Mouse (Mus musculus) CH12F3 (cell line): ENCODE data around the gene Rapgefl1.
"Not testable (repeated sequence)": the region's sequence is repeated elsewhere in the genome, so short reads cannot be mapped to it uniquely, and the experiment has no call there.

ENCODE experiments used
- in situ Hi-C: fragments of 300-500 bp; cut with MboI; formaldehyde crosslinking; loops from 2 replicates; pipeline ENCODE4 v1.14.3; 2020; ENCODE audit warnings: low sequenced_read_pairs

Gene Rapgefl1

GRCm38 (mm10) chr11:98809457-98810290, 26.9 kb upstream of the Rapgefl1 start:
- in situ Hi-C loops, result no loop called here

DNA sequence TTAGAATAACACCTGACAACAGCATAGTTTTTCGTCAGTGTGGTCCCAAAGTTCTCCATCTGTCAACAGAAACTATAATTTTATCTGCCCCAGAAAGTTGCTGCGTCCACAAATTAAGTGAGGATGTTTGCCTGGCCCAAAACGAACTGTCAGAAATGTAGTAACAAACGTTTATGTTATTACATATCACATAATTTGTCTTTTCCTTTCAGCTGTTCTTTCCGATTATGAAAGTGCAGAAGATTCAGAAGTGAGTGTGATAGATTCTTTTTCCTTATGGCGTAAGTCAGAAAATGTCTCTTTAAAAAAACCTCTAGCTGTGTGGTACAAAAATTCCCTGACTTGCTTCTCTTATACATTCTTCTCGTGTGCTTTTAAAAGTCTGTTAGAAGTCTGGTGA, 25.9 kb upstream of the Rapgefl1 start:
- in situ Hi-C loops, result no loop called here

DNA sequence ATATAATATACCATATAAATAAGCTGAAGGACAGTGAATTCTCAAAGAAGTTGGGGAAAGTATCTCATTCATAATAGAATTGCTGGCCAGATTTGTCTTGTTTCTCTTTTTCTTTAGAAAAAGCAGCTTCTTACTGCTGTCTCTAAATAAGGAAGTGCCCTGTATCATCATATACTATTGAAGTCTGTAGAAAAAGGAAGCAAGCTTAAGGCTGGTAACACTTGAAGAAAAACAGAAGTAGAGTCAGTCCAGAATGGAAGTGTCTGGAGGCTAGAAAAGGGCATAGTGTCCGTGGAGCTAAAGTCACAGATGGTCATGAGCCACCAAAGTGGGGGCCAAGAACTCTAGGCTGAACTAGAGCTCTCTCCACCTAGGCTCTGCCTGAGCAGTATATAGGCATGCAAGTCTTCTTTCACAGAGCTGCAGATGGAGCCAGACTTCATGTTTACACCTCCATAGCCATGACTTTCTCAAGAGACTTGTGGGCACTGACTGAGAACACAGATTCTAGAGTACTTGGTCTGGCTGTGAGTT, 19.8 kb upstream of the Rapgefl1 start:
- in situ Hi-C loops, result no loop called here

DNA sequence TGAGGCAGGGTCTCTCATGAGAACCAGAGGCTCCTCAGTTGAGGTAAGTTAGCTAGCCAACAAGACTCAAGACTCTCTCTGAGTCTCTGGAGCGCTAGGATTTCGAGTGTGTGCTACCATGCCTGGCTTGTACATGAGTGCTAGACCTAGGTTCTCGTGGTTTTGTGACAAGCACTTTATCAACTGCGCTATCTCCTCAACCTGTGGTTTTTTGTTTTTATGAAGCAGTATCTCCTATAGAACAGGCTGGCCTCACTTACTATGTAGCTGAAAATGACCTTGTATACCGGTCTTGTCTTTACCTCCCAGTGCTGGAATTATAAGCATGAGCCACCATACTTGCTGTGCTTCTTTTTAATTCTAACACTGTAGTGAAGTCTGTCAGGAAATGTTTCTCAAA, 15.6 kb upstream of the Rapgefl1 start:
- in situ Hi-C loops, result no loop called here

- in situ Hi-C loops, result not testable (repeated sequence)
These were observed 10.5 kb upstream of the Rapgefl1 start for GRCm38 (mm10) chr11:98826071-98826470.

DNA sequence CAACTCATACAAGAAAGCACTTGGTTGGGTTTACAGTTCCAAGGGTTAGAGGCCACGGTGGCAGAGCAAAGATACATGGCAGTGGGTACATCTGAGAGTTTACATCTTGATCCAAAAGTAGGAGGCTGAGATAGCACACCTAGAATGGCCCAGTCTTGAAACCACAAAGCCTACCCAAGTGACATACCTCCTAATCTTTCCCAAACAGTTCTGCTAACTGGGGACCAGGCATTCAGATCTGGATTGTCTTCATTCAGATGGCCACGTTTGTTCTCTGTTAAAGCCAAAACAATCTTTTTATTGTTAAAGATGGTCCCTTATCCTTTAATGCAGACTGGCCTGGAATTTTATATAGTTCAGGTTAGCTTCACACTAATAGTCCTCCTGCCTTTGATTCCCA, 8.7 kb upstream of the Rapgefl1 start:
- in situ Hi-C loops, result no loop called here

DNA sequence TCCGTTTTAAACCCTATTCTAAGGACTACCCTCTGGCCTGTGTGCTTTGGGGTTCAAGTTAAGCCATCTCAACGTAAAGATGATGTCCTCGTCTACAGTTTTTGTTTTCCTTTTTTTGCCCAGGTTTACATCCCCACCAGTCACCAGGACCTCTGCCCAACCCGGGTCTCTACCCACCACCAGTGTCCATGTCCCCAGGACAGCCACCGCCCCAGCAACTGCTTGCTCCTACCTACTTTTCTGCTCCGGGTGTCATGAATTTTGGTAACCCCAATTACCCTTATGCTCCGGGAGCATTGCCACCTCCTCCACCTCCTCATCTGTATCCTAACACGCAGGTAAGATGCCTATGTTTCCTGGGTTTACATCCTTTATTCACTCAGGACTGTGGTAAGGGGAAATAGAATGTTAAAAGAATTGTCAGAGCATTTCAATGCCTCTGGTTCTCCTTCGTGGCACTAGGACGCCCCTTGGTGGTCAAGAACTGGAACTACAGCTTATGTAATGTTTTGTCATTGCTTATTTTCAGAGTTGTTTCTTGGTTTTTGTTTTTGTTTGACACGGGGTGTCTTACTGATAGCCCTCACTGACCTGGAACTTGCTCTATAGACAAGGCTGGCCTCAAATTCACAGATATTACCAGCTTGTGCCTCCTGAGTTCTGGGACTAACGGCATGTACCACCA, 7.4 kb upstream of the Rapgefl1 start:
- in situ Hi-C loops, result no loop called here

DNA sequence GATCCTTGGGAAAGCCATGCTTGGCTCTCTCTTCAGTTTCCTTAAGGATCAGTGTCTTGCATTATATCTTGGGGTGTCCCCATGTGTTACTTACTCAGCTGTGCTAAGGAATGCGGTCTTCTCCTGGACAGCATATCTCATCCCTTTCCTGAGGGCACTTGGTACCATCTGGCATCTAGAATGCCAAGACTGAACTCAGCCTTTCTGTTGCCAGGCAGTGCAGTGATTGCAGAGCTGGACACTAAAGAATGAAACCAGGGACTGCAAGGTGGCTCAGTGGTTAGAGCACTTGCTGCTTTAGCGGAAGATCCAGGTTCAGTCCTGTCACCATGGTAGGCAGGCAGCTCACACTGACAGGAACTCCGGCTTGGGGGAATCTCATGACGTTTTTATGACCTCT, 6.7 kb upstream of the Rapgefl1 start:
- in situ Hi-C loops, result no loop called here

DNA sequence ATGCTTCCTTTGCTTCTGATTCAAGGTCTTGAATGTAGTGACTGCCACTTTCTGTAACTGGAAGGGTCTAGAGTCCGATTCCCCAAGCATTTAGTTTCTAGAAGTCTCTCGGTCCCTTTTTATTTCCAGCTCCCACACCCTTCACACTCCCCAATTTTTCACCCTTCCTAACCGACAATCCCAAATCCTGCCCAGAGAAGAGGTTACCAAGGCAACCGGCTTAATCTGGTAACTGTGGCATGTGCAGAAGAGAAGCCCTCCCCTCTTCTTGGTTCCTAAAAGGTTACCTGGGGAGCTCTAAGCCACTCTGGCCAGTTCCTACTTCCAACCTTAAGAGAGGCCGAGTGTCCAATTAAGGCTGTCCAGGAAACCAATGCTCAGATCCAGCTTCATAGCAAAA, 1.3 kb upstream of the Rapgefl1 start:
- in situ Hi-C loops, result no loop called here

GRCm38 (mm10) chr11:98835725-98836124, 860 bp upstream of the Rapgefl1 start:
- in situ Hi-C loops, result no loop called here

DNA sequence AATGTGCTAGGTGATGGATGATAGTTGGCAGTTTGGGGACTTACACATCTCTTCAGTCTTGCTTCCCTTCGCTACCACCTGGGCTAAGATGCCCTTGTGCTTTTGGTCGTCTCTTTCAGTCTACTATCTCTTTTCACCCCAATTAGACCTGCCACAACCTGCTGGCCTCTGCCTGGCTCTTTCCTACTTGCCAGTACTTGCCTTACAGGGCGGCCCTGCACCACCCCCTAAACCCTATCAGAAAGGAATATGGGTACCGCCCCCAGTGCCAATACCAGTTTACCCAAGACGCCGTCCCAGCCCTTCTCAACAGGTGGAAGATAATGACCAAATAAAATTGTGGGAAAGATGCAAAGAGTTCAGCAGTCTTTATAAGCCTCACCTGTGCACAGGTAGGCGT, 457 bp upstream of the Rapgefl1 start:
- in situ Hi-C loops, result no loop called here

GRCm38 (mm10) chr11:98837231-98837704, 683 bp downstream of the Rapgefl1 start:
- in situ Hi-C loops, result no loop called here

DNA sequence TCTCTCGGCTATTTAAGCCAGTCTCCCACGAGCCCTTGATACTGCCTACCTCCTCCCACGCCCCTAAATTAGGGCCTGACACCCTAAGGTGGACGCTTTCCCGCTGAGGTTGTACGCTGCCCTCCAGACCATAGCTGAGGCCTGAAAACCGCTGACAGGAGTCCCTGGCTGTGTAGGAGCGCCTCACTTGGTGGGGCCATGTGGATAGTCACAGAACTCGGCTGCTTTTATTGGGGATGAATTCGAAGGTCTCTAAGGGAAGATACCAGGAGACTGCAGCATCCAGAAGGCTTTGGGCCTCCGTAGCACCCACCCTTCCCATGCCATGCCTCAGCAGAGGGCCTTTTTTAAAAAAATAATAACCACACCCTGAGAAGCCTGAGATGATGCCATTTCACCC, 1.3 kb downstream of the Rapgefl1 start:
- in situ Hi-C loops, result no loop called here

- in situ Hi-C loops, result no loop called here
These were observed 1.9 kb downstream of the Rapgefl1 start for GRCm38 (mm10) chr11:98838512-98838911.

DNA sequence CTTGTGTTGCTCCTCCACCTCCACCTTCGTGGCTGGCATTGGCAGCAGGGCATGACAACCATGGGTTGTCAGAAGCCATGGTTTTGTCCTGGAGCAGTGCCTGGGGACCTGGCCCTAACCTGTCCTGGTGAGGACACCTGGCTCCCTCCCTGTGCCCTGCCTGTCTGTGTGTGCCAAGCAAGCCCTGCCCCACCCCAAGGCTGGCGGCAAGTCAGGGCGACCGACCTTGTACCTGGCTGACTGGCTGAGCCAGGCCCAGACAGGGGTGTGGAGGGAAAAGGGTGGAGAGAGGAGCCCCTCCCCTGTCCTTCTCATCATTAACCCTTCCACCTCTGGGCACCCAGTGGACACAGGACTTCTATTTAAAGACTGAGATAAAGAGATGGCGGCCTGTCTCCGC, 2.8 kb downstream of the Rapgefl1 start:
- in situ Hi-C loops, result no loop called here

- in situ Hi-C loops, result no loop called here
These were observed 3.3 kb downstream of the Rapgefl1 start for GRCm38 (mm10) chr11:98839897-98840296.

GRCm38 (mm10) chr11:98846016-98846415, 9.4 kb downstream of the Rapgefl1 start:
- in situ Hi-C loops, result no loop called here

- in situ Hi-C loops, result no loop called here
These were observed 10.4 kb downstream of the Rapgefl1 start for GRCm38 (mm10) chr11:98846865-98847604.

- in situ Hi-C loops, result no loop called here
These were observed 12.8 kb downstream of the Rapgefl1 start for GRCm38 (mm10) chr11:98849196-98849894.
